Mouse (Mus musculus) neutrophil, adult 5-6 weeks (primary cell): ENCODE measurements around the gene Nprl2. TPM values are rescaled to one million over a fixed set of nuclear protein-coding genes. Genes with fewer than 3 reads are reported as not detected.
"Not testable (repeated sequence)": the region's sequence is repeated elsewhere in the genome, so short reads cannot be mapped to it uniquely, and the experiment has no call there.

Experiments
- ATAC-seq: fragments of 151-379, 151-347 bp; 2 replicates; pipeline ENCODE4 v1.8.0; 2017; ENCODE audit warnings: mild to moderate bottlenecking, moderate TSS enrichment; ENCODE audit not compliant: insufficient number of reproducible peaks, poor library complexity, low FRiP score, severe bottlenecking; ENCODE audit errors: extremely low read depth
- total RNA-seq: library from RNA; stranded (forward); fragments of 200-1000 nt; gene quantifications from 2 replicates; pipeline ENCODE4 v1.2.3, GENCODE M21; 2017

Gene Nprl2
- total RNA-seq, 1 experiment from 2014 or later, result 29.4 TPM

- ATAC-seq, result no peak
Observed at GRCm38 (mm10) chr9:107570016-107570415, 28.0 kb downstream of the Nprl2 start.

DNA sequence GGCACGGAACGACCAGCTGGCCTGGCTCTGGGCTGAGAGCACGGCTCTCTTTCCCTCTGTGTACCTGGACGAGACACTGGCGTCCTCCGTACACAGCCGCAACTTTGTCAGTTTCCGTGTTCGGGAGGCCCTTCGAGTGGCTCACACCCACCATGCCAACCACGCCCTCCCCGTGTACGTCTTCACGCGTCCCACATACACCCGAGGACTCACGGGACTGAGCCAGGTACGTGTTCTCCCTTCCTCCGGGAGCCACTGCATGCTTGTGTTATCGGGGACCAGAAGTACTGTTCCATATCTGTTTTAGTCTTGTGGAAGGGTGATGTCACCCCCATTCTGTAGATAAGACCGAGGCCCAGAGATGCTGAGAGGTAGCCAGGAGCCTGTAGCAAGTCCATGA, 28.8 kb downstream of the Nprl2 start:
- no peak for ATAC-seq

GRCm38 (mm10) chr9:107571534-107572326, 29.7 kb downstream of the Nprl2 start:
- ATAC-seq, result no peak

DNA sequence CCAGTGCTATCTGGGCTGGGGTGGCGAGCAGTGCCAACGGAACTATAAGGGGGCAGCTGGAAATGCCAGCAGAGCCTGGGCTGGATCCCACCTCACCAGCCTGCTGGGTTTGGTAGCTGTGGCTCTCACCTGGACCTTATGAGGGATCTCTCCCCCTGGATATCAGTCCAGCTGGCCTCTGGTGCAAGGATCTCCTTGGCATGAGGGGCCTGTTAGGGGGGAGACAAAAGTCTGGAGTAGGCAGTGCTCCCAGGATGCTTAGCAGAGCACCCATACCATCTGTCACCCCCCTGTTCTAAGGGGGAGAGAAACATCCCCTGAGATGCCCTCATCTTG, 30.3 kb downstream of the Nprl2 start:
- ATAC-seq, result no peak

GRCm38 (mm10) chr9:107573774-107574173, 31.7 kb downstream of the Nprl2 start:
- not testable (repeated sequence) for ATAC-seq

DNA sequence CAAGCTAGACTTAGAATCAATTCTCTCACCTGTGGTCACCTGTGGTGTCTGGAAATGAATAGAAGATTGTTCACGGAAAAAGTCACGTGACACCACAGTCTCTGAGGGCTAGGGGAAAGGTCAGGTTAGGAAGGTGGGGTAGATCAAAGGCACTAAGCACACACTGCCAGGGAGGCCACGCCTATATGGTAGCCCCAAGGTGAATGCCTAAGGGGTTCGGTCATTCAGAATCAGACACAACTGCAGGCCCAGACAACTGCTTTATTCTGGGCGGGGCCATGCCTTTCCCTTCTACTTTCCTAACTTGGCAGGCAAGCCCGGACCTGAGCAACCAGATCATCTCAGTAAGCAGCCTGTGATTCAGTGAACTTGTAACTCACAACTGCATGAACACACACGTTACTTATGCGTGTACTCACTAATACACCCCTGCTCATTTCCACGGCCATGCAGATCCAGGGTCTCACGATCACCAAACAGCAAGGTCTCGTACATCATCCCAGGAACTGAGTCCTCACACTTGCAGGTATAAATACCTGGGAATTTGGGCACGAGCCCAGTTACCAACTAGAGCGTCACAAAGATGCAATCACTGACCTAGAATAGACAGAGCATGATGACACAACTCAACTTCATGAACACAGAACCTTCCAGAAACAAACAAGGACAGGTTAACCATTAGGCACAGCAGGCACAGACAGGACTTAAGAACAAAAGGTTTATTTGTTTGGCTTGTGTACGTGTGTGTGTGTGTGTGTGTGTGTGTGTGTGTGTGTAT, 33.7 kb downstream of the Nprl2 start:
- ATAC-seq, result no peak

DNA sequence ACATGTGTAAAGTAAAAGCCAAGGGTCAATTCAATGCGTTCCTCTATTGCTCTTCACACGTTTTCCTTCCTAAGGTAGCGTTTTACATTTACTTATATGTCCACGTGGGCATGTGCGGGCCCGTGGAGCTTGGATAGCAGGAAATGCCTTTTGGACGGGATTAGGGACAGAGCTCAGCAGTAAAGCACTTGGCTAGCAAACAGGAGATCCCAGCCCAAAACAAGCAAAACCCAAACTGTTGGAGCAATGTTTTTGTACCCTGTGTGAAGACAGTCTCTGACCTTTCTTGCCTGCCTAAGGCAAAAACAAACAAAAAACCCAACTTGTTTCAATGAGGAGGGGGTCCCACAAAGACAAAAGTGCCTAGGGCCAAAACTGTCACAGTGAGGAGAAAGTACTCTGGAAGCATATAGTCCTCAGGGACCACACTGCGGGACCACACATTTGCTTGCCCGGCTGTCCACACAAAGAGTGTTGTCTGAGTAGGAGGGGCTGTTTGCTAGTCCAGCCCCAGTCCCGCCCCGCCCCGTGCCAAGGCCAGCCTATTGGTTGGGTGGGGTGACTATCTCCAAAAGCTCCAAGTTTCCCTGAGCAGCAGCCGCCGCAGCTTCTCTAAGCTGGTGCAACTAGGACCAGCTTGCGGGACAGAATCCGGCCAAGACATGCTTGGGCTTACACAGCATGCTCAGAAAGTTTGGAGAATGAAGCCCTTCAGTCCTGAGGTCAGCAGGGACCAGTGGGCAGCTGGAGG, 34.5 kb downstream of the Nprl2 start, which contains the start of gene Hyal1:
Hyal1 (plus strand) TSS at position 571 of the 751 bp plus-strand sequence.
- no peak for ATAC-seq

GRCm38 (mm10) chr9:107577871-107578270, 35.8 kb downstream of the Nprl2 start:
- ATAC-seq, result no peak

- no peak for ATAC-seq
Observed at GRCm38 (mm10) chr9:107578587-107578986, 36.6 kb downstream of the Nprl2 start, which contains the start of gene Naa80. Naa80 (plus strand) TSS chr9:107578887.

DNA sequence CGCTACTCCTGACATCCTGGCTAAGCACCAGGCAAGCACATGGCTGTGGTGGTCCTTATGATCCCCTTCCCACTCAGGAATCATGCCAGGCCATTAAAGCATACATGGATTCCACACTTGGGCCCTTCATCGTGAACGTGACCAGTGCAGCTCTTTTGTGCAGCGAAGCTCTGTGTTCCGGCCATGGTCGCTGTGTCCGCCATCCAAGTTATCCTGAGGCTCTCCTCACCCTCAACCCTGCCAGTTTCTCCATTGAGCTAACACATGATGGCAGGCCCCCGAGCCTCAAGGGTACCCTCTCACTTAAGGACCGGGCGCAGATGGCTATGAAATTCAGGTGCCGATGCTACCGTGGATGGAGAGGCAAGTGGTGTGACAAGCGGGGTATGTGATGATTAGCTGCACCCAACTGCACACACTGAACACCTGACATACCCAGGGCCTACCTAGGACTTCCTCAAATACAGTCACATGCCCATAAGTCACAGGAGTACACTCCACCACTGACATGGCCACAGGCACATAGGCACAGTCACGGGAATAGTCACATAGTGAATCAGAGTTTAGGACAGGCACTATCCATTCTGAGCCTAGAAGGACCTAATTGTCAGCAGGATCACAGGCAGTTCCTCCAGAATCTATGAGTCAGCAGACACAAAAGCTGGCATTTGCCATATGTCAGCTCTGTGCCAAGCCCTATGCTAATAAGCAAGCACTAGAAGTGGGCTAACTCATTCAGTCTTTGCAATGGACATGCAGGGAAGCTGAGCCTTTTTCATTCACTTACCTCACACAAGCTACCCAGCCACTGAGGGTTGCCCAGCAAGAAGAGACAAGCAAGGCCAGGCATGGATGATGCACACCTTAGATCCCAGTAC, 37.2 kb downstream of the Nprl2 start:
- ATAC-seq, result no peak

DNA sequence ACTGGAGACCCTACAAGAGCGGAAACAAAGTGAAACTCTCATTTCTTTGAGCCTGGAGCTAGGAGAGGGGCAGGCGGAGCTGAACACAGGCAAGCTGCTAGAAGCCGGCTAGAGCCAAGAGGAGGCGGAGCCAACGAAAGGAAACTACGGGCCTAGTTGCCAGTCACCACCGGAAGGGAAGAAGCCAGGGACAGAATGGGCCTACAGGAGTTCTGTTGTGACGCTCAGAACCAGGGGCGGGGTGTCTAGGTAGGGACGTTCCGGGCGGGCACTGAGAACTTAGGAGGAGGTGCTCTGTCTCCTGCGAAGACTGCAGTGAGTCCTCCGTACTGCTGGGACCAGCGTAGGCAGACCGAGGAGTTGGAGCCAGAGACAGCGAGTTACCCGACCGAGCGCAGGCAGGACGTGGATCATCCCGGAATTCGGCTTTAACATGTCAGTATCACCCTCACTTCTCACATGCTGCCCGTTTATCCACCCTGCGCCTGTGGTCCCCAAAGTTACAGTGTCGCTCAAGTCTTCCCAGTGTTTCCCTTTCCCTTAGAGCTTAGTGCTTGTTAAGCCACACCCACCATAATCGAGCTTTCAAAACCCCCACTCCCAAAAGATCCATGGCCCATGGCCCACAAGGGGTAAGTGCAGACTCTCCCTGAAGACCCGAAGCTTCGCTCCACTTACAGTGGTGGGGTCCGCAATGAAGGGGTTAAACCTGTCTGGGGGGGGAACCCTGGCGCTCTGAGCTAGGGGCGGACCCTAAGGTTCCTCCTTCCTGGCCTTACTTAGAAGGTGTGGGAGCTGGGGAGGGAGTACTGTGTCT, 38.7 kb downstream of the Nprl2 start, which contains the start of gene Hyal3:
Hyal3 (plus strand) TSS at position 318 of the 817 bp plus-strand sequence.
- peak; percentile 83 for ATAC-seq

DNA sequence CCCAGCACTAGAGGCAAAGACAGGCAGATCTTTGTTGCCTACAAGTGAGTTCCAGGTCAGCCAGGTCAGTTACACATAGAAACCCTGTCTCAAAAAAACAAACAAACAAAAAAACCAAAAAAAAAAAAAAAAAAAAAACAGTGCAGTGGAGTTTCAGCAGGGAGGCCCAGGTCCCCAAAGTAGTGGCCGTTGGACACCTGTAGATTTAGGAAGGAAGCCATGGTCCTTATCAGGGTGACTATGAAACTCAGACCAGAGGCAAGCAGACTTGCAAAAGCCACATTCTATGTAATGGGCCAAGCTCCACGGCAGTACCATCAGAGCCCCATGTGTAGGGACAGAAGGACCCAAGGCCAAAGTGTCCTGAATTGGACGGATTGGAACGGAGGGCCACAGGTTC, 39.6 kb downstream of the Nprl2 start:
- no peak for ATAC-seq

DNA sequence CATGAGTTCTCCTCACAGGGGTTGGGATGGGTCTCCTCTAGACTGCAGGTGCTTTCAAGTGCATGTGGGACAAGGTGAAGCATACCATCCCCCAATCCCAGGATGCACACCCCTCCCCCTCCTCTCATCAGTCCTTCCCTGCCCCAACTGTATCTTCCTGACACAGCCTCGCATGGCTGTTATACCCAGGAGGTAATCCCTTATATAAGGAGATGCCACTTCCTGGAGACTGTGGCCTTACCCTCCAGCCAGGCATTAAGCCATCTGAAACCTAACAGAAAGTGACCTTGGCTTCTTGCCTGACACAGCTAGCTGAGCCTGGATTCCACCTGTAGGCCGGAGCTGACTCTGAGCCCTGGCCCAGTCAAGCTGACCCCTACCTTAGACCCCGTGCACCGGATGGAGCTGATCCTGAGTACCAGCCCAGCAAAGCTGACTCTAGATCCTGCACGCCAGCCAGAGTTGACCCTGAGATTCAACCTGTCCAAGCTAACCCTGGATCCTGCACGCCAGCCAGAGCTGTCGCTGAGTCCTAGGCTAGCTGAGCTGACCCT, 40.6 kb downstream of the Nprl2 start:
- no peak for ATAC-seq

DNA sequence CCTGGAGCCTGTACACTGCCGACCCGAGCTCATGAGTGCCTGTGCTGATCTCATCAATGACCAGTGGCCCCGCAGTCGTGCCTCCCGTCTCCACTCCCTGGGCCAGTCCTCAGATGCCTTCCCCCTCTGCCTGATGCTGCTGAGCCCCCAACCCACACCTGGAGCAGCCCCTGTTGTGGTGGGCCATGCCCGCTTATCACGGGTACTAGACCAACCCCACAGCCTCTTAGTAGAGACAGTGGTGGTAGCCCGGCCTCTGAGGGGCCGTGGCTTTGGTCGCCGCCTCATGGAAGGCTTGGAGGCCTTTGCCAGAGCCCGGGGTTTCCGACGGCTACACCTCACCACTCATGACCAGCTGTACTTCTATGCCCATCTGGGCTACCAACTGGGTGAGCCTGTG, 41.1 kb downstream of the Nprl2 start:
- ATAC-seq, result no peak

GRCm38 (mm10) chr9:107586504-107586903, 44.5 kb downstream of the Nprl2 start:
- ATAC-seq, result no peak

GRCm38 (mm10) chr9:107586974-107587832, 45.2 kb downstream of the Nprl2 start, which contains the start of gene Ifrd2:
Ifrd2 (plus strand) TSS chr9:107587642.
- peak; percentile 96 for ATAC-seq
